Mouse (Mus musculus): ENCODE results near the gene Dut.

Dut gene

GRCm38 (mm10) chr2:125247108-125247961 is at the start of gene Dut:
Gene Dut, plus strand, starts transcription at chr2:125247190.
- peak; percentile 91 for DNase-seq (ENCODE audit: low read depth, low spot score)

GRCm38 (mm10) chr2:125208894-125209596 is 37.9 kb upstream of the Dut start:
- DNase-seq (ENCODE audit: low read depth, low spot score): no peak

GRCm38 (mm10) chr2:125211831-125212510 is 35.0 kb upstream of the Dut start:
- no peak for DNase-seq (ENCODE audit: low read depth, low spot score)

GRCm38 (mm10) chr2:125214592-125214991 is 32.4 kb upstream of the Dut start:
- DNase-seq (ENCODE audit: low read depth, low spot score): peak; percentile 26

GRCm38 (mm10) chr2:125217286-125217685 is 29.7 kb upstream of the Dut start:
- no peak for DNase-seq (ENCODE audit: low read depth, low spot score)

- no peak for DNase-seq (ENCODE audit: low read depth, low spot score)
Measured at GRCm38 (mm10) chr2:125218566-125218965, 28.4 kb upstream of the Dut start.

- DNase-seq (ENCODE audit: low read depth, low spot score): no peak
Measured at GRCm38 (mm10) chr2:125219268-125219667, 27.7 kb upstream of the Dut start.

GRCm38 (mm10) chr2:125221673-125222072 is 25.3 kb upstream of the Dut start:
- no peak for DNase-seq (ENCODE audit: low read depth, low spot score)

- no peak for DNase-seq (ENCODE audit: low read depth, low spot score)
Measured at GRCm38 (mm10) chr2:125228472-125229409, 18.2 kb upstream of the Dut start.

GRCm38 (mm10) chr2:125232183-125232582 is 14.8 kb upstream of the Dut start:
- no peak for DNase-seq (ENCODE audit: low read depth, low spot score)

GRCm38 (mm10) chr2:125233537-125233936 is 13.5 kb upstream of the Dut start:
- DNase-seq (ENCODE audit: low read depth, low spot score): no peak

- DNase-seq (ENCODE audit: low read depth, low spot score): no peak
Measured at GRCm38 (mm10) chr2:125234049-125234448, 12.9 kb upstream of the Dut start.

- DNase-seq (ENCODE audit: low read depth, low spot score): no peak
Measured at GRCm38 (mm10) chr2:125245545-125246285, 1.3 kb upstream of the Dut start.

GRCm38 (mm10) chr2:125246669-125247068 is 321 bp upstream of the Dut start:
- DNase-seq (ENCODE audit: low read depth, low spot score): no peak

GRCm38 (mm10) chr2:125247962-125248235 is 909 bp downstream of the Dut start:
- DNase-seq (ENCODE audit: low read depth, low spot score): no peak

- DNase-seq (ENCODE audit: low read depth, low spot score): no peak
Measured at GRCm38 (mm10) chr2:125248256-125248655, 1.3 kb downstream of the Dut start.

- no peak for DNase-seq (ENCODE audit: low read depth, low spot score)
Measured at GRCm38 (mm10) chr2:125249339-125249738, 2.3 kb downstream of the Dut start.

GRCm38 (mm10) chr2:125249874-125250273 is 2.9 kb downstream of the Dut start:
- no peak for DNase-seq (ENCODE audit: low read depth, low spot score)

GRCm38 (mm10) chr2:125251781-125252180 is 4.8 kb downstream of the Dut start:
- no peak for DNase-seq (ENCODE audit: low read depth, low spot score)

GRCm38 (mm10) chr2:125252275-125252674 is 5.3 kb downstream of the Dut start:
- no peak for DNase-seq (ENCODE audit: low read depth, low spot score)

- no peak for DNase-seq (ENCODE audit: low read depth, low spot score)
Measured at GRCm38 (mm10) chr2:125253699-125254098, 6.7 kb downstream of the Dut start.

Data from WW6 (cell line).